Mouse (Mus musculus) embryonic stem cell, embryonic (primary cell): ENCODE data around the gene Aanat.

ENCODE experiments used
- CTCF ChIA-PET, 4 experiments: fragments of 300-600 bp in 2 of 4; fragments of 350-600 bp in 2 of 4; sonication (Branson Sonifier 250); formaldehyde crosslinking; loops; one replicate each; lab custom pipeline; 2022; ENCODE audit warnings: inconsistent platforms in 2 of 4; lab: Charles Lee
- POLR2A ChIA-PET, 4 experiments: fragments of 300-600 bp in 2 of 4; fragments of 350-600 bp in 2 of 4; sonication (Branson Sonifier 250); formaldehyde crosslinking; loops; one replicate each; lab custom pipeline; 2022; ENCODE audit warnings: antibody characterized with exemption in 4 of 4, inconsistent platforms in 1 of 4; lab: Charles Lee

Gene Aanat

GRCm38 (mm10) chr11:116643579-116644224, 57.5 kb downstream of the Aanat start:
- POLR2A ChIA-PET: interaction anchor here (0.5 to 4.4 kb wide), 30 partner anchors 8 to 328 kb away, joined by 3 to 60 read pairs (median 4); partner anchors contain the start of genes Prcd (in 3 of the 4), Cygb (in 2 of the 4), Jmjd6 (in 1 of the 4) and Mettl23 (in 1 of the 4)
- CTCF ChIA-PET: interaction anchor here (0.6 to 6.1 kb wide), 80 partner anchors 8 to 1536 kb away, joined by 3 to 51 read pairs (median 4); partner anchors contain the start of genes Cygb (in 2 of the 4), Prcd (in 2 of the 4) and Aanat (in 1 of the 4)

GRCm38 (mm10) chr11:116644225-116645112, 58.2 kb downstream of the Aanat start:
- ChIA-PET POLR2A (interaction anchor here (0.5 to 4.4 kb wide), 25 partner anchors 8 to 1188 kb away, joined by 3 to 60 read pairs (median 4); partner anchors contain the start of gene Prcd (in 2 of the 4)), CTCF (interaction anchor here (0.5 to 6.1 kb wide), 46 partner anchors 9 to 533 kb away, joined by 3 to 51 read pairs (median 5); partner anchors contain the start of genes Cygb (in 1 of the 4) and Prcd (in 1 of the 4))

DNA sequence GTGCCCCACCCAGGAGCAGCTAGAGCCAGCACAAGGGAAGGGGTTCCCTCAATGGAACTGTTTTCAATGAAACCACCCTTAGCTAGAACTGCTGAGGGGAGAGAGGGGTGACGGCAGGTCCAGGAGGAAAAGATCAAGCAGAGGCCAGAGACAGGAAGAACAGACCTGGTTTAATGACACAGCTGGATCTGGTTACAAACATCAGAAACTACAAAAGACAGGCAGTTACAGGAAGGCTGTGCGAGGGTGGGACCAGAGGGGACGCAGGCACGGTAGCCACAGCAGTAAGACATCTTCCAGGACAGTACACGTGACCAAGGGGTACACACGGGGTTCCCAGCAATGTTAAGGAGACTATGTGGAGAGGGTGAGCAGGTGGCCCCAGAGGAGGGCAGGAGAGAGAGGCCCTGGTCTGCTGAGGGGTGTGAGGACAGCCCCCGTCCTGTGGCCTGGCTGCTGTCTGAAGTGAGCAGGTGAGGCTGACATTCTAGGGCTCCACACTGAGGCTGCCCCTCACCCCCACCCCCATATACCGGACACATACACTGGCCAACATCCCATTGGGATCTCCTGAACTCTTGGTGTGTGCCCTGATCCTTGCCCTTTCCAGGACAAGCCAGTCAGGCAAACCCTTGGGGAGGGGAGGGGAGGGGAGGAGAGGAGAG, 59.3 kb downstream of the Aanat start:
- POLR2A ChIA-PET: interaction anchor here in 3 of 4 experiments (0.6 to 4.4 kb wide), 16 partner anchors 8 to 1187 kb away, joined by 3 to 60 read pairs (median 4); partner anchors contain the start of gene Prcd (in 1 of the 3)
- CTCF ChIA-PET: interaction anchor here (0.6 to 6.1 kb wide), 11 partner anchors 11 to 1458 kb away, joined by 3 to 51 read pairs (median 4); no protein-coding TSS in a partner anchor

- ChIA-PET CTCF (interaction anchor here in 3 of 4 experiments (0.7 to 6.1 kb wide), 4 partner anchors 9 to 176 kb away, joined by 3 to 51 read pairs (median 14); no protein-coding TSS in a partner anchor), POLR2A (interaction anchor here in 2 of 4 experiments (2.3 to 4.4 kb wide), 2 partner anchors 11 to 14 kb away, joined by 5 to 28 read pairs; no protein-coding TSS in a partner anchor)
Measured at GRCm38 (mm10) chr11:116646136-116646535, 59.9 kb downstream of the Aanat start.

DNA sequence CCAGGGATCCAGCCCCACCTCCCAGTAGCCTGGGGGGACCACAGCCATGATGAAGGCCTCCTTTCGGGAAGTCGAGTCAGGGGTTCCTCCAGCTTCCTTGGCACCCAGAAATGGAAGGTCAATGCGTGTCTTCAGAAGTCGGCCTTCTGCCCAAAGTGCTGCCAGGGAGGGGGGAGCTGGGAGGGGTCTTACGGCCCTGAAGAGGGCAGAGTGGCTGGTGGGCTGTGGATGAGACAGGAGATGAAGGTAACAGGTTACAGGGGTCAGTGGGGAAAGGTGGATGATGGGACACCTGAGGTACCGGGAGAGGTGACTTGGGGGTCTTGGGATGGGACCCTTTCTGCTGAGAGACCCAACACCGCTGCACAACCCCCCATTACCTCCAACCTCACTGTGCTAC, 60.5 kb downstream of the Aanat start:
- CTCF ChIA-PET: interaction anchor here in 1 of 4 experiments (0.8 to 6.1 kb wide), 2 partner anchors 10 to 23 kb away, joined by 3 to 51 read pairs; no protein-coding TSS in a partner anchor
- POLR2A ChIA-PET: interaction anchor here in 1 of 4 experiments (2.3 kb wide), 1 partner anchor 13 kb away, joined by 5 read pairs; no protein-coding TSS in a partner anchor
